Mouse (Mus musculus) myocyte (in vitro differentiated cells): ENCODE measurements around the gene Defb23. TPM values are rescaled to one million over a fixed set of nuclear protein-coding genes. Genes with fewer than 3 reads are reported as not detected.

Source experiments
- H3K27me3 ChIP-seq: one replicate; pipeline ENCODE4 v1.6.1; 2011; ENCODE audit not compliant: control insufficient read depth, insufficient read depth, insufficient read length
- H3K36me3 ChIP-seq: one replicate; pipeline ENCODE4 v1.6.1; 2011; ENCODE audit not compliant: control insufficient read depth, insufficient read depth
- H3K4me2 ChIP-seq: one replicate; pipeline ENCODE4 v1.6.1; 2011; ENCODE audit warnings: low read depth, control low read depth
- H3K4me3 ChIP-seq: one replicate; pipeline ENCODE4 v1.5.1; 2011; ENCODE audit warnings: mild to moderate bottlenecking, control low read depth, moderate library complexity
- H3K79me2 ChIP-seq: one replicate; pipeline ENCODE4 v1.6.1; 2011; ENCODE audit not compliant: control insufficient read depth, insufficient read depth
- H3ac ChIP-seq: one replicate; pipeline ENCODE4 v1.6.1; 2011; ENCODE audit not compliant: control insufficient read depth, insufficient read length
- CEBPB ChIP-seq: IDR thresholded peaks from 2 replicates; pipeline ENCODE4 v1.6.1; 2011; ENCODE audit warnings: mild to moderate bottlenecking, moderate library complexity; ENCODE audit not compliant: poor library complexity, insufficient read depth, severe bottlenecking
- E2F4 ChIP-seq: IDR thresholded peaks from one replicate; pipeline ENCODE4 v1.6.1; 2011; ENCODE audit warnings: mild to moderate bottlenecking, control low read depth, moderate library complexity; ENCODE audit not compliant: insufficient read depth
- MAX ChIP-seq: IDR thresholded peaks from one replicate; pipeline ENCODE4 v1.6.1; 2011; ENCODE audit warnings: low read depth, mild to moderate bottlenecking, control low read depth
- MYOD1 ChIP-seq, 3 experiments: IDR thresholded peaks; one replicate each; pipeline ENCODE4 v1.6.1; 2011; ENCODE audit warnings: control low read depth in 2 of 3, low read depth in 2 of 3, mild to moderate bottlenecking in 2 of 3, moderate library complexity in 1 of 3; ENCODE audit not compliant: insufficient read length in 2 of 3, control insufficient read depth in 1 of 3
- MYOG ChIP-seq, 3 experiments: IDR thresholded peaks; one replicate each; pipeline ENCODE4 v1.6.1; 2011; ENCODE audit warnings: control low read depth in 2 of 3, low read depth in 2 of 3, mild to moderate bottlenecking in 2 of 3; ENCODE audit not compliant: insufficient read length in 2 of 3, control insufficient read depth in 1 of 3, insufficient read depth in 1 of 3
- POLR2A ChIP-seq: IDR thresholded peaks from one replicate; pipeline ENCODE4 v1.6.1; 2011; ENCODE audit warnings: low read depth, mild to moderate bottlenecking, control low read depth, moderate library complexity; ENCODE audit not compliant: insufficient read length
- POLR2AphosphoS2 ChIP-seq: IDR thresholded peaks from one replicate; pipeline ENCODE4 v1.6.1; 2011; ENCODE audit warnings: low read depth, control low read depth; ENCODE audit not compliant: insufficient read length
- REST ChIP-seq: IDR thresholded peaks from one replicate; pipeline ENCODE4 v1.6.1; 2011; ENCODE audit warnings: mild to moderate bottlenecking, control low read depth, moderate library complexity; ENCODE audit not compliant: insufficient read depth, insufficient read length
- SRF ChIP-seq: IDR thresholded peaks from one replicate; pipeline ENCODE4 v1.6.1; 2011; ENCODE audit warnings: low read depth; ENCODE audit not compliant: control insufficient read depth, insufficient read length
- TCF12 ChIP-seq: IDR thresholded peaks from one replicate; pipeline ENCODE4 v1.6.1; 2011; ENCODE audit warnings: mild to moderate bottlenecking, control low read depth; ENCODE audit not compliant: poor library complexity, insufficient read depth, severe bottlenecking
- TCF3 ChIP-seq: IDR thresholded peaks from one replicate; pipeline ENCODE4 v1.6.1; 2011; ENCODE audit warnings: low read depth, control low read depth; ENCODE audit not compliant: insufficient read length
- USF1 ChIP-seq: IDR thresholded peaks from one replicate; pipeline ENCODE4 v1.6.1; 2011; ENCODE audit warnings: low read depth, mild to moderate bottlenecking, control low read depth, moderate library complexity
- polyA plus RNA-seq: library from polyadenylated mRNA; unstranded; fragments of >200 nt; fragmentation: generic; extraction: Trizol; gene quantifications from one replicate; pipeline ENCODE4 v1.2.1, GENCODE M21; 2012; ENCODE audit warnings: missing spikeins

The Defb23 gene
- polyA plus RNA-seq, 1 experiment, result not detected

DNA sequence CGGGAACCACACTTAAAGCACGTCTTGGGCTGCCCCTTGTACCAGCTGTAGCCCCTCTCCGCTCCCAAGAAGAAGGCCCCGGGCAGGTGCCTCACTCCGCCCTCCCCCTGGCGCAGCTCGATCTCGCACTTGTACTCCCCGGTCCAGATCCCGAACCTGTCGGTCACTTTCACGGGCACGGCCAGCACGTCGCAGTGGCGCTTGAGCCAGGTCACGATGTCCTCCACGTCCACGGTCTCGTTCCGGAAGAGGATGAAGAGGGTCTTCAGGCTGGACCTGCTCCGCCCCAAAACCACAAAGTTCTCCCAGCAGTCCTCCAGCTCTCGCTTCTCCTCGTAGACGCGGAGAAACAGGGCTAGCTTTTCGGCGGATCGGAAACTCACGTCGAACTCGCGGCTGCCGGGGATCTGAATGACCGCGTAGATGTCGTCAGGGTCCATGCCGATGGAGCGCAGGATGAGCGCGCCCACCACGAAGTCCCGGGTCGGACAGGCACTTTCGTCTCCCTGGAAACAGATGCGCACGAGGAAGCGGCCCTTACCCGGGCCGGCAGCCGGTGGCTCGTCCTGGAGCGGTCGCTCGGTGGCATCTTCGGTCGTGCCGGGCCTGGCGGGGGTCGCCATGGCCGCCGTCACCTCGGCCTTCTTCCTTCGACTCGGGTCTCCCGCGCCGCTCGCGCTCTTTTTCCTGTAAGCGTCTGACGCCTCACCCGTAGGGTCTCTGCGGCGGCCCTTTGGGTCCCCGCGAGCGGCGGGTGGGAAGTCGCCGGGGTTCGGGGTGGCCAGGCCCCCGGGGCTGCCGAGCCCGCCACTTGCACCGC is 50.4 kb downstream of the Defb23 start:
- no peak overlapping the region for H3K4me2 ChIP-seq
- no peaks in the 10 kb centered on the region for H3K79me2 ChIP-seq
- no peak for TF ChIP-seq TCF3
- H3K4me3 ChIP-seq, result no peak overlapping the region
- no peak overlapping the region for H3ac ChIP-seq
- peaks cover 15% of the 10 kb centered on the region for H3K27me3 ChIP-seq
- H3K36me3 ChIP-seq, result no peaks in the 10 kb centered on the region

DNA sequence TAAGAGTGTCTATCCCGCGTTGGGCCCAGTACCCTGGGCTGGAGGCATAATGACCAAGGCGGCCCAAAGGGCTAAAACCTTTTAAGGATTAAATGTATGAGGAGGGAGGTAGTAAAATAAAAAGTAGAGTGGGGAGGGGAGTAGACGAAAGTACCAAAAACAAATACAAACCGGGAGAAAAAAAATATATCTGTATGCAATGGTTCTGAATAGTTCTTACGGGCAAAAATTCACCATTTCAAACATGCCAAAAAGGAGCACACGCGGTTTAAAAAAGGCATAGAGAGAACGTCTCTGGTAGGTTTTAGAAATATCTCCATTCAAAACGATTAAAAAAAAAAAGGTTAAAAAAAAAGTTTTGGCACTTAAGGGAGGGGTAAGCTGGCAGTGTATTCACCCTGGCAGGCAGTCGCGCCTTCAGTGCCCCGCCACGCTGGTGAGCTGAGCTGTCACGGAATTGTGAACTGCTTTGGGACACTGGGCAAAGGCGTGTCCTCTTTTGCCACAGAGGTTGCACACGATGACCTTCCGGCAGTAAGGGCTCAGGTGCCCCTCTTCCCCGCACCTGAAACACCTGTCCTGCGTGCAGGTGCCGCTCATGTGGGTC is 51.2 kb downstream of the Defb23 start:
- TF ChIP-seq TCF12 (no peak), USF1 (no peak), MYOD1 (IDR thresholded peaks at IDR 0.05; ENCODE audit: control insufficient read depth in 1 of 3, insufficient read length in 2 of 3, low read depth in 2 of 3) (no peak), TCF3 (no peak), POLR2A (no peak), CEBPB (no peak), REST (no peak), SRF (no peak), MAX (no peak), POLR2AphosphoS2 (no peak), MYOG (IDR thresholded peaks at IDR 0.05; ENCODE audit: control insufficient read depth in 1 of 3, insufficient read depth in 1 of 3, insufficient read length in 2 of 3, low read depth in 2 of 3) (no peak), E2F4 (no peak)
- H3K27me3 ChIP-seq, result peaks cover 15% of the 10 kb centered on the region
- no peaks in the 10 kb centered on the region for H3K79me2 ChIP-seq
- no peak overlapping the region for H3K4me2 ChIP-seq
- H3ac ChIP-seq, result no peak overlapping the region
- H3K36me3 ChIP-seq, result no peaks in the 10 kb centered on the region
- no peak overlapping the region for H3K4me3 ChIP-seq

DNA sequence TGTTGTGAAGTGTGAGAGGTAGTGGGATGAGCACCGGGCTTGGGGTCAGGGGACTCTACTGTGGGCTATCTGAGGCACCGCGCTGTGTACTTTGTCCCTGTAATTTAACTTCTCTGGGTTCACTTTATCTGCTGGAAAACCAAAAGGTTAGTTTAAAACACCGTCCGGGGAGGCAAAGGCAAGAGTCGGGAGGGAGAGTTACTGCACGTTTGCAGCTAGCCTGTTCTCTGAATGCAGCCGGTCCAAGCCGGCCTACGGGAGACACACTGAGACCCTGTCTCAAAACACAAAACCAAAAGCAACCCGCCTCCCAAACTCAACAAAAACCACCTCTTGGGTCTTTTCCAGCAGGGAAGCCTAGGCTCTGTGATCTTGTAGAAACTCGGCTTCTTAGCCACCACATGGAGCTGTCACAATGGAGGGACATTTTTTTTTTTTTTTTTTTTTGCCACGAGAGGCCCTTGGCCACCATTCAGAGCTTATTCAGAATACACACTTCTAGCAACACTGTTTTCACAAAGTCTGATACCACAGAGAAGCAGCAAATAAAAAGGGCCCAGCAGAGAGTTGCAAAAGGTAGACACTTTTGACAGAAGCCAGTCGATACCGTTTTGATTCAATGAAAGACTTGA is 51.8 kb downstream of the Defb23 start:
- Histone ChIP-seq H3K36me3 (no peaks in the 10 kb centered on the region), H3K4me2 (no peak overlapping the region), H3K27me3 (peaks cover 11% of the 10 kb centered on the region), H3K79me2 (no peaks in the 10 kb centered on the region), H3ac (no peak overlapping the region), H3K4me3 (no peak overlapping the region)
- no peak for TF ChIP-seq USF1
- no peak for TF ChIP-seq REST
- no peak for TF ChIP-seq SRF
- TF ChIP-seq CEBPB, result no peak
- TF ChIP-seq MAX, result no peak
- TF ChIP-seq E2F4, result no peak
- TF ChIP-seq POLR2AphosphoS2, result no peak
- TF ChIP-seq TCF12, result no peak
- no peak for TF ChIP-seq MYOG (IDR thresholded peaks at IDR 0.05; ENCODE audit: control insufficient read depth in 1 of 3, insufficient read depth in 1 of 3, insufficient read length in 2 of 3, low read depth in 2 of 3)
- TF ChIP-seq TCF3, result no peak
- TF ChIP-seq MYOD1 (IDR thresholded peaks at IDR 0.05; ENCODE audit: control insufficient read depth in 1 of 3, insufficient read length in 2 of 3, low read depth in 2 of 3), result no peak
- TF ChIP-seq POLR2A, result no peak

DNA sequence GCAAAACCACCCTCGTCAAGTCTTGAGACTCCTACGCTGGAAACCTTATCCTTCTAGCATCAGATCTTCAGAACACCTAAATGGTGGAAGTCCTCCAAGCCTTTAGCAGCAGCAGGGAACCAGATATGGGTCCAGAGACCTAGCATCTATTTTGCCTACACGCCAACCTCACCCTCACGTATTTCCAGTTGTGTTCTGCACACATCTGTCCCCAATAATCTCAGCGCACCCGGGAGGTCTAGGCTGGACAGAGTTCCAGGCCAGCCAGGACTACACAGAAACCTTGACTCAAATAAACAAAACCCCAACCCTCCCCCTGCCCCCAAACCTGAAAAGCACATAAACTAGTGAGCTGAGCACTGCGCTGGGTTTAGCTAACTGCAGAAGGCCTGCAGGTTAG is 52.9 kb downstream of the Defb23 start:
- H3K4me2 ChIP-seq, result no peak overlapping the region
- TF ChIP-seq TCF12, result no peak
- no peak for TF ChIP-seq MAX
- TF ChIP-seq POLR2AphosphoS2, result no peak
- TF ChIP-seq CEBPB, result no peak
- no peak for TF ChIP-seq TCF3
- no peak for TF ChIP-seq MYOD1 (IDR thresholded peaks at IDR 0.05; ENCODE audit: control insufficient read depth in 1 of 3, insufficient read length in 2 of 3, low read depth in 2 of 3)
- no peak for TF ChIP-seq MYOG (IDR thresholded peaks at IDR 0.05; ENCODE audit: control insufficient read depth in 1 of 3, insufficient read depth in 1 of 3, insufficient read length in 2 of 3, low read depth in 2 of 3)
- TF ChIP-seq USF1, result no peak
- no peak for TF ChIP-seq REST
- TF ChIP-seq E2F4, result no peak
- no peak for TF ChIP-seq POLR2A
- no peak for TF ChIP-seq SRF

More for the DNA sequence above, 52.9 kb downstream of the Defb23 start:
- Histone ChIP-seq H3K27me3 (peaks cover 11% of the 10 kb centered on the region), H3K36me3 (no peaks in the 10 kb centered on the region), H3ac (no peak overlapping the region), H3K4me3 (no peak overlapping the region), H3K79me2 (no peaks in the 10 kb centered on the region)
